Mouse (Mus musculus): ENCODE data around the gene Sik3.

DNA sequence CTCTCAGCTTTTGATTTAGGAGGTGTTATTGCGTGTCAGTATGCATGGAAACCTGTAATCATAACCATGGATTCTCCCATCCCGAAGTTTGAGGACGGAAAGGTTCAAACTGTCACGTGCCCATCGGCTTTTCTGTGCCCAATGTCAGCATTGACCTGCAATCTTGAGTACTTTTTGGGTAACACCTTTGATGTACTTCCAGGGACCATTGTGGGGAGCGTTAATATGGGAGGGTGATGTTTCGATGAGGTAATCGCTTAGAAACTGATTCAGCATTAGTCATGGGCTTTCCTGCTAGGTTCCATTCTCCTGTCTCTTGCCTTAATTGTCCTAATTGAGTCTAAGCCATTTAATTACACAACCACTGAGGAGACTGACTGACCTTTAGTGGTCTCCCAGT, 24.3 kb downstream of the Sik3 start:
- TF ChIP-seq CTCF (IDR thresholded peaks at IDR 0.05; ENCODE audit: control insufficient read depth, insufficient read depth, insufficient replicate concordance, low read depth, low read length) (no peak), POLR2A (IDR thresholded peaks at IDR 0.05; ENCODE audit: control insufficient read depth, low read depth, low read length) (no peak)
